Mouse (Mus musculus): Measurements from ENCODE around the gene Cdr2.

- TF ChIP-seq CTCF (IDR thresholded peaks at IDR 0.05; ENCODE audit: low read depth): no peak
- TF ChIP-seq EP300 (IDR thresholded peaks at IDR 0.05; ENCODE audit: low read depth): no peak
Observed at GRCm38 (mm10) chr7:120980931-120981924, 884 bp downstream of the Cdr2 start.

Data from liver, postnatal 0 days (tissue).